Mouse (Mus musculus) midbrain, postnatal 0 days (tissue): ENCODE data around the gene Gatd1. TPM values are rescaled to one million over a fixed set of nuclear protein-coding genes. Genes with fewer than 3 reads are reported as not detected.
A peak's percentile ranks its signal among the peaks of the same experiment; 100 is the strongest.

Experiments
- ATAC-seq: fragments of 200-750 bp; cut with Nextera tagmentation; 2 replicates; pipeline ENCODE4 v1.8.0; 2017; ENCODE audit warnings: moderate number of reproducible peaks, mild to moderate bottlenecking, moderate TSS enrichment, moderate library complexity; ENCODE audit not compliant: low FRiP score
- DNase-seq: peaks from one replicate; pipeline ENCODE4 v3.0.0-alpha.2; 2015; ENCODE audit warnings: low spot score
- H3K27ac ChIP-seq: fragments of 300-500 bp; sonication (generic); 2 replicates; pipeline ENCODE4 v1.5.1; 2014; ENCODE audit warnings: low read depth, mild to moderate bottlenecking, low read length, mixed read lengths
- H3K27me3 ChIP-seq: fragments of 300-500 bp; sonication (generic); 2 replicates; pipeline ENCODE4 v1.6.1; 2014; ENCODE audit warnings: low read length, control low read depth, mixed read lengths; ENCODE audit not compliant: insufficient read depth
- H3K36me3 ChIP-seq: fragments of 300-500 bp; sonication (generic); 2 replicates; pipeline ENCODE4 v1.6.1; 2014; ENCODE audit warnings: low read length, control low read depth, mixed read lengths; ENCODE audit not compliant: insufficient read depth
- H3K4me1 ChIP-seq: fragments of 300-500 bp; sonication (generic); 2 replicates; pipeline ENCODE4 v1.6.1; 2014; ENCODE audit warnings: mild to moderate bottlenecking, control low read depth, antibody characterized with exemption, low read length, mixed read lengths; ENCODE audit not compliant: insufficient read depth
- H3K4me2 ChIP-seq: fragments of 300-500 bp; sonication (generic); 2 replicates; pipeline ENCODE4 v1.6.1; 2014; ENCODE audit warnings: low read depth, mild to moderate bottlenecking, low read length, mixed read lengths; ENCODE audit not compliant: poor library complexity, severe bottlenecking
- H3K4me3 ChIP-seq: fragments of 300-500 bp; sonication (generic); 2 replicates; pipeline ENCODE4 v1.5.1; 2014; ENCODE audit warnings: low read depth, mild to moderate bottlenecking, low read length, moderate library complexity
- H3K9ac ChIP-seq: fragments of 300-500 bp; sonication (generic); replicated peaks from 2 replicates; pipeline ENCODE4 v1.6.1; 2014; ENCODE audit warnings: mild to moderate bottlenecking, low read length, moderate library complexity, mixed read lengths; ENCODE audit not compliant: poor library complexity, severe bottlenecking
- H3K9me3 ChIP-seq: fragments of 300-500 bp; sonication (generic); 2 replicates; pipeline ENCODE4 v1.6.1; 2016; ENCODE audit warnings: low read length, control low read depth
- CTCF ChIP-seq: IDR thresholded peaks from 2 replicates; pipeline ENCODE4 v1.5.1; 2016; ENCODE audit warnings: antibody characterized with exemption, mild to moderate bottlenecking
- WGBS: fragments of 180-500 bp; shearing (Covaris S2); extraction: QIAGEN DNeasy Blood & Tissue Kit; methylation state at CpG from one replicate; pipeline ENCODE4 v1.1.7; 2014; 5-methylcytosine and 5-hydroxymethylcytosine counted together
- polyA plus RNA-seq: library from polyadenylated mRNA; unstranded; fragments of >200 nt; fragmentation: Nextera tagmentation; extraction: Ambion mirVana; gene quantifications from 2 replicates; pipeline ENCODE4 v1.2.1, GENCODE M21; 2015
- total RNA-seq: library from RNA; depleted of rRNA; stranded (reverse); fragments of >200 nt; gene quantifications from 2 replicates; pipeline ENCODE4 v1.2.3, GENCODE M21; 2014

Gatd1 gene
- total and polyA plus RNA-seq, 2 experiments from 2014 or later: 48.9 to 72.9 TPM

DNA sequence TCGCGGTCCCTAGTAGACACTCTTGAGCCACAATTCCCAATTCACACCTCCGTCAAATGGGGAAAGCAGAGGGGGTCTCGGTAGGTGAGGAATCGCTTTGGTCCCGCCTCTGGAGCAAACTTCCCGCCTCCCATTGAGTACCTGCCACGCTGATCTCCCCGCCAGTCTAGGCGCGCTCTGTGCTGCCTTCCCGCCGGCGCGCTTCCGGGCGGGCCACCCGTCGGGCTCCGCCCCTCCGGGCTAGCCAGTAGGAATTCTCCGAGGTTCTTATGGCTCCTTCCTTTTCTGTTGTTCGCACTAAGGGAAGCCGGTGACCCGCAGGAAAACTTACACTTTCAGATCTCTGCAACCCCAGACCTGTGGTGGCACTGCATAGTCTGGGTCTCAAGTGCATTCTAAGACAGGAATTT lies 29.9 kb upstream of the Gatd1 start, which contains the start of gene Pidd1:
TSS of gene Pidd1 (minus strand) at position 198 of the 410 bp plus-strand sequence.
- Histone ChIP-seq H3K9ac (no peak within 1 kb of the TSS; the same call in 1 of the 2 replicates), H3K27ac (no peak within 1 kb of the TSS), H3K4me1 (no peaks in the 10 kb centered on the region; the same call in 1 of the 2 replicates), H3K9me3 (no peaks in the 10 kb centered on the region), H3K36me3 (no peaks in the 10 kb centered on the region), H3K4me3 (peak within 1 kb of the TSS; percentile 14; the same call in 1 of the 2 replicates), H3K4me2 (peak within 1 kb of the TSS; percentile 49), H3K27me3 (no peaks in the 10 kb centered on the region)
- TF ChIP-seq CTCF: no peak
- WGBS: under 1% methylated on average over 25 of the region's 25 CpGs
- DNase-seq (peak; percentile 38), ATAC-seq (no peak)

DNA sequence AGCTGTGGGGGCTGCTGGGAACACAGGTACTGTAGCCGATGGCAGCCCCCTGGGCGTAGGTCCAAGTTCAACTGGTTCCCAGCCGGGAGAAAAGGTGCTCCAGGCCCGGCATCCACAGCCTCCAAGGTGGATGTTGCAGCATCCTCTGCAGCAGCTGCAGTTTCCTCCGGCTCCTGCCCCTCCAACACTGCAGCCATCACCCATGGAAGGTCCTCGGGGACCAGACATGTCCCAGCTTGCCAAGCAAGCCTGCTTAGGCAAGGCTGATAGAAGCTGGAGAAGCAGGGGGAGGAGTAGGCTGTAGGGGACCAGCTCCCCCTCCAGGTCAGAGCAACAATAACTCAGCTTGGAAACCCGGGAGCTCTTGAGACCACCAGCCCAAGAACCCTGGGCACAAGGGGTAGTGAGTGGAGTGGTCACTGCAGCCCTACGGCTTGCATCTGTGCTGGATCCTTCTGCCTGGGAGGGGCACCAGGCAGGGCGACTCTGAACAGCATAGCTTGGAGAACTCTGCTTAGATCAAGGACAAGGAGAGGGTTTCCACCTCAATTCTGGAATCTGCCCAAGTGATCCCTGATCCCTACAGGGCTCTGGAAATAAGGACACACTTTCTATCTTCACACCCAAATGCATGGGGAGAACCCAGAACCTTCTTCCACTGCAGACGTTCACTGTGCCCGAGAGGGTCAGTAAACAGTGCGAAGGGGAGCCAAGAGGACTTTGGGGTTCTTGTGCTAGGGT lies 29.3 kb upstream of the Gatd1 start:
- Histone ChIP-seq H3K27ac (no peak overlapping the region), H3K4me2 (peak overlapping the region; percentile 49), H3K4me3 (peak overlapping the region; percentile 14; the same call in 1 of the 2 replicates), H3K4me1 (peaks cover 2% of the 10 kb centered on the region; the same call in 1 of the 2 replicates), H3K9me3 (no peaks in the 10 kb centered on the region), H3K9ac (no peak overlapping the region; the same call in 1 of the 2 replicates), H3K27me3 (no peaks in the 10 kb centered on the region), H3K36me3 (no peaks in the 10 kb centered on the region)
- ATAC-seq: no peak
- WGBS: 26% methylated on average over 12 of the region's 12 CpGs
- peak; percentile 28; the same call in 1 of the 2 replicates for TF ChIP-seq CTCF
- peak; percentile 58 for DNase-seq

GRCm38 (mm10) chr7:141442199-141442598 lies 28.3 kb upstream of the Gatd1 start:
- no peak for TF ChIP-seq CTCF

GRCm38 (mm10) chr7:141441460-141441859 lies 27.5 kb upstream of the Gatd1 start:
- no peak overlapping the region for H3K4me3 ChIP-seq
- TF ChIP-seq CTCF: no peak
- no peak overlapping the region for H3K27ac ChIP-seq
- H3K4me1 ChIP-seq: peaks cover 4% of the 10 kb centered on the region; the same call in 1 of the 2 replicates
- H3K9ac ChIP-seq: no peak overlapping the region
- no peaks in the 10 kb centered on the region for H3K9me3 ChIP-seq
- no peaks in the 10 kb centered on the region for H3K36me3 ChIP-seq
- ATAC-seq (no peak), DNase-seq (no peak)
- WGBS: 94% methylated on average over 9 of the region's 9 CpGs
- H3K27me3 ChIP-seq: no peaks in the 10 kb centered on the region
- H3K4me2 ChIP-seq: no peak overlapping the region

More at GRCm38 (mm10) chr7:141442199-141442598, 28.3 kb upstream of the Gatd1 start:
- no peaks in the 10 kb centered on the region for H3K36me3 ChIP-seq
- 93% methylated on average over 13 of the region's 13 CpGs for WGBS
- no peak overlapping the region for H3K9ac ChIP-seq
- no peak for ATAC-seq
- no peaks in the 10 kb centered on the region for H3K9me3 ChIP-seq
- H3K4me3 ChIP-seq: no peak overlapping the region
- H3K27me3 ChIP-seq: no peaks in the 10 kb centered on the region
- H3K27ac ChIP-seq: no peak overlapping the region
- no peak overlapping the region for H3K4me2 ChIP-seq
- peaks cover 4% of the 10 kb centered on the region; the same call in 1 of the 2 replicates for H3K4me1 ChIP-seq
- DNase-seq: no peak

GRCm38 (mm10) chr7:141440613-141441012 lies 26.7 kb upstream of the Gatd1 start:
- ATAC-seq (no peak), DNase-seq (peak; percentile 68)
- Histone ChIP-seq H3K4me1 (peaks cover 9% of the 10 kb centered on the region; the same call in 1 of the 2 replicates), H3K9me3 (no peaks in the 10 kb centered on the region), H3K27ac (no peak overlapping the region), H3K9ac (no peak overlapping the region), H3K36me3 (no peaks in the 10 kb centered on the region), H3K4me2 (no peak overlapping the region), H3K4me3 (no peak overlapping the region), H3K27me3 (no peaks in the 10 kb centered on the region)
- 36% methylated on average over 6 of the region's 6 CpGs for WGBS
- TF ChIP-seq CTCF: peak; percentile 71

DNA sequence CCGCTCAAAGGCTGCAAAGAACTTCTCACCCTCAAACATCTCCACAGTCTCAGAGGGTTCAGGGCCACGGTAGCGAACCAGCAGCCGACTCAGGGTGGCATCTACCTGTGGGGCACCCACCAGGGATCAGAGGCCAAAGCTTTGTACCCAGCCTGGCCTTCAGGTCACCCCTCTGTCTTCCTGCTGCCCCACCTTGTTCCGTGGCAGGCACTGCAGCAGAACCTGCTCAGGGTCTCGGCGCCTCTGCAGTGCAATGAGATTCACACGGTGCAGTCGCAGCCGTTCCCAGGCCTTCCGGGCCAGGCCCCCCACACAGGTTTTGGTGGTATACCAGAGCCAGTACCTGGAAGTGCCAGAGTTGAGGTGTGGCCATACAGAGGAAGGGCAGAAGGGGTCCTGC lies 25.9 kb upstream of the Gatd1 start:
- Histone ChIP-seq H3K9me3 (no peaks in the 10 kb centered on the region), H3K27ac (no peak overlapping the region), H3K4me1 (peaks cover 11% of the 10 kb centered on the region), H3K27me3 (no peaks in the 10 kb centered on the region), H3K4me2 (no peak overlapping the region), H3K4me3 (no peak overlapping the region), H3K9ac (no peak overlapping the region), H3K36me3 (no peaks in the 10 kb centered on the region)
- TF ChIP-seq CTCF: no peak
- 93% methylated on average over 11 of the region's 11 CpGs for WGBS
- ATAC-seq (no peak), DNase-seq (no peak)
